Mouse (Mus musculus): ENCODE measurements at regions not wholly inside any gene's neighbourhood (a gene's known extent, or its start where the extent isn't known, plus 50 kb on each side); places are given as distances from the start of the nearest gene placed in this dataset.

GRCm38 (mm10) chr11:24370198-24370860, 292.5 kb downstream of the Bcl11a start:
- Histone ChIP-seq H3K4me2 (replicated peaks; ENCODE audit: low read depth) (no peak overlapping the region), H3K27ac (replicated peaks) (no peak overlapping the region), H3K9me3 (ENCODE audit: control insufficient read depth, low read length) (no peaks in the 10 kb centered on the region), H3K4me1 (replicated peaks; ENCODE audit: control insufficient read depth, insufficient read depth) (no peaks in the 10 kb centered on the region), H3K36me3 (ENCODE audit: control insufficient read depth, insufficient read depth, low read length) (no peaks in the 10 kb centered on the region), H3K4me3 (ENCODE audit: low read depth, low read length) (no peak overlapping the region), H3K9ac (ENCODE audit: low read length) (no peak overlapping the region), H3K27me3 (ENCODE audit: control insufficient read depth, insufficient read depth, low read length) (no peaks in the 10 kb centered on the region)
- DNase-seq (ENCODE audit: low spot score) (no peak), ATAC-seq (ENCODE audit: low FRiP score, low TSS enrichment) (no peak)
- TF ChIP-seq CTCF (IDR thresholded peaks at IDR 0.05; ENCODE audit: low read depth) (no peak), EP300 (optimal IDR thresholded peaks at IDR 0.05) (no peak)
- WGBS, result 39% methylated on average over 15 of the region's 15 CpGs

GRCm38 (mm10) chr11:24370861-24371686, 293.2 kb downstream of the Bcl11a start:
- no peak overlapping the region for H3K4me2 ChIP-seq (replicated peaks; ENCODE audit: low read depth)
- ATAC-seq (ENCODE audit: low FRiP score, low TSS enrichment) (no peak), DNase-seq (ENCODE audit: low spot score) (no peak)
- 78% methylated on average over 10 of the region's 10 CpGs for WGBS
- no peak overlapping the region for H3K4me3 ChIP-seq (ENCODE audit: low read depth, low read length)
- H3K27me3 ChIP-seq (ENCODE audit: control insufficient read depth, insufficient read depth, low read length), result no peaks in the 10 kb centered on the region
- TF ChIP-seq CTCF (IDR thresholded peaks at IDR 0.05; ENCODE audit: low read depth) (no peak), EP300 (optimal IDR thresholded peaks at IDR 0.05) (no peak)
- H3K4me1 ChIP-seq (replicated peaks; ENCODE audit: control insufficient read depth, insufficient read depth), result no peaks in the 10 kb centered on the region
- H3K27ac ChIP-seq (replicated peaks), result no peak overlapping the region
- H3K9ac ChIP-seq (ENCODE audit: low read length), result no peak overlapping the region
- no peaks in the 10 kb centered on the region for H3K9me3 ChIP-seq (ENCODE audit: control insufficient read depth, low read length)
- no peaks in the 10 kb centered on the region for H3K36me3 ChIP-seq (ENCODE audit: control insufficient read depth, insufficient read depth, low read length)

GRCm38 (mm10) chr11:24371687-24371950, 293.8 kb downstream of the Bcl11a start:
- no peak for DNase-seq (ENCODE audit: low spot score)

DNA sequence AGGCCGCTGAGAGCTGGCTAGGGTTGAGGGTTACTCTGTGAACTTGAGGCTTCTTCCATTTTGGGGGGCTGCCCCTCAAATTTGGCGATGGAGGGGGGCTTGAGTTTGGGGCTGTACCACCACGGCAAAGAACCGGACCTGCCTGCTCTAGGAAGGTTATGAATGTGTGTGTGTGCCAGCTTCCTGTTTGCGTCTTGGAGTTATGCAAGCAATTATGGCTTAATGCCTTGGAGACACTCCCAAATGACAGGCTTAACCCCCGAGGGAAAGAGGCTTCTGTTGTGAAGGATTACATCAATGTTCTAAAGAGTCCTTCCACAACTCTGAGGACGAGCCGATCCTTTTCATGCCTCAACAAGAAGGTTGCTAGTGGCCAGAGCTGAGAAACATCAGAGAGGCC, 294.1 kb downstream of the Bcl11a start:
- no peak for TF ChIP-seq EP300 (optimal IDR thresholded peaks at IDR 0.05)
- no peak for TF ChIP-seq CTCF (IDR thresholded peaks at IDR 0.05; ENCODE audit: low read depth)
- no peaks in the 10 kb centered on the region for H3K4me1 ChIP-seq (replicated peaks; ENCODE audit: control insufficient read depth, insufficient read depth)
- no peaks in the 10 kb centered on the region for H3K9me3 ChIP-seq (ENCODE audit: control insufficient read depth, low read length)
- H3K4me2 ChIP-seq (replicated peaks; ENCODE audit: low read depth), result no peak overlapping the region
- peak; percentile 71 for ATAC-seq (ENCODE audit: low FRiP score, low TSS enrichment)
- H3K27ac ChIP-seq (replicated peaks), result no peak overlapping the region
- no peaks in the 10 kb centered on the region for H3K36me3 ChIP-seq (ENCODE audit: control insufficient read depth, insufficient read depth, low read length)
- no peaks in the 10 kb centered on the region for H3K27me3 ChIP-seq (ENCODE audit: control insufficient read depth, insufficient read depth, low read length)
- DNase-seq (ENCODE audit: low spot score), result no peak
- no peak overlapping the region for H3K9ac ChIP-seq (ENCODE audit: low read length)
- no peak overlapping the region for H3K4me3 ChIP-seq (ENCODE audit: low read depth, low read length)
- WGBS, result 28% methylated on average over 8 of the region's 8 CpGs

More at GRCm38 (mm10) chr11:24371687-24371950, 293.8 kb downstream of the Bcl11a start:
- no peak; the same call in 1 of the 2 replicates for ATAC-seq (ENCODE audit: low FRiP score, low TSS enrichment)
- Histone ChIP-seq H3K27ac (replicated peaks) (no peak overlapping the region), H3K36me3 (ENCODE audit: control insufficient read depth, insufficient read depth, low read length) (no peaks in the 10 kb centered on the region), H3K4me3 (ENCODE audit: low read depth, low read length) (no peak overlapping the region), H3K4me2 (replicated peaks; ENCODE audit: low read depth) (no peak overlapping the region), H3K27me3 (ENCODE audit: control insufficient read depth, insufficient read depth, low read length) (no peaks in the 10 kb centered on the region), H3K9me3 (ENCODE audit: control insufficient read depth, low read length) (no peaks in the 10 kb centered on the region), H3K4me1 (replicated peaks; ENCODE audit: control insufficient read depth, insufficient read depth) (no peaks in the 10 kb centered on the region), H3K9ac (ENCODE audit: low read length) (no peak overlapping the region)
- TF ChIP-seq EP300 (optimal IDR thresholded peaks at IDR 0.05), result no peak
- no peak for TF ChIP-seq CTCF (IDR thresholded peaks at IDR 0.05; ENCODE audit: low read depth)
- 67% methylated on average over 5 of the region's 5 CpGs for WGBS

DNA sequence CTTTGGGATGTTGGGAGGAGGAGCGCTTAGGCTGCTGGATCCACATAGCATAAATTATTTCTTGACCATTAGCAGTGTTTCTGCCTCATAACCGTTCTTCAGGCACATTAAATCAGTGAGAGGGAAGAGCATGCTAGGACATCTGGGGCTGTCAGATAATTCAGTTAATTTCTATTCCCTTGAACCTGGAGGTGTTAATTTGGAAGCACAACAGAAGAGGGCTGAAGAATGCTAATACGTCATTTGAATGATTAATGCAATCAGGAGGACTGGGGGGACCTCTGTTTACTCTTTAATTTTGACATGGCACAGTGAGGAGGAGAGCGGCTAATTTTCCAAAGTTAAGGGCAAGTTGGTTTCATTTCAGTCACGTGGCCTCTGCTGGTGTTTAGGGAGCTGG, 294.8 kb downstream of the Bcl11a start:
- Histone ChIP-seq H3K4me2 (replicated peaks; ENCODE audit: low read depth) (no peak overlapping the region), H3K27me3 (ENCODE audit: control insufficient read depth, insufficient read depth, low read length) (no peaks in the 10 kb centered on the region), H3K36me3 (ENCODE audit: control insufficient read depth, insufficient read depth, low read length) (no peaks in the 10 kb centered on the region), H3K4me3 (ENCODE audit: low read depth, low read length) (no peak overlapping the region), H3K9me3 (ENCODE audit: control insufficient read depth, low read length) (no peaks in the 10 kb centered on the region), H3K27ac (replicated peaks) (no peak overlapping the region), H3K9ac (ENCODE audit: low read length) (no peak overlapping the region), H3K4me1 (replicated peaks; ENCODE audit: control insufficient read depth, insufficient read depth) (no peaks in the 10 kb centered on the region)
- ATAC-seq (ENCODE audit: low FRiP score, low TSS enrichment), result no peak
- TF ChIP-seq CTCF (IDR thresholded peaks at IDR 0.05; ENCODE audit: low read depth) (no peak), EP300 (optimal IDR thresholded peaks at IDR 0.05) (no peak)
- 63% methylated on average over 5 of the region's 5 CpGs for WGBS
- DNase-seq (ENCODE audit: low spot score), result no peak

- DNase-seq (ENCODE audit: low spot score) (no peak), ATAC-seq (ENCODE audit: low FRiP score, low TSS enrichment) (no peak)
- Histone ChIP-seq H3K36me3 (ENCODE audit: control insufficient read depth, insufficient read depth, low read length) (no peaks in the 10 kb centered on the region), H3K4me3 (ENCODE audit: low read depth, low read length) (no peak overlapping the region), H3K27ac (replicated peaks) (no peak overlapping the region), H3K4me2 (replicated peaks; ENCODE audit: low read depth) (no peak overlapping the region), H3K4me1 (replicated peaks; ENCODE audit: control insufficient read depth, insufficient read depth) (no peaks in the 10 kb centered on the region), H3K27me3 (ENCODE audit: control insufficient read depth, insufficient read depth, low read length) (no peaks in the 10 kb centered on the region), H3K9ac (ENCODE audit: low read length) (no peak overlapping the region), H3K9me3 (ENCODE audit: control insufficient read depth, low read length) (no peaks in the 10 kb centered on the region)
- TF ChIP-seq CTCF (IDR thresholded peaks at IDR 0.05; ENCODE audit: low read depth), result no peak
- WGBS, result 60% methylated on average over 4 of the region's 4 CpGs
These were observed 295.4 kb downstream of the Bcl11a start for GRCm38 (mm10) chr11:24373301-24373700.

Data from stomach, postnatal 0 days (tissue).